Mouse (Mus musculus) forebrain, postnatal 0 days (tissue): ENCODE measurements around the gene Sytl4. TPM values are rescaled to one million over a fixed set of nuclear protein-coding genes. Genes with fewer than 3 reads are reported as not detected.

Experiments used
- ATAC-seq: fragments of 200-750 bp; cut with Nextera tagmentation; 2 replicates; pipeline ENCODE4 v1.8.0; 2017; ENCODE audit warnings: mild to moderate bottlenecking, moderate library complexity
- DNase-seq: peaks from one replicate; pipeline ENCODE4 v3.0.0-alpha.2; 2015
- H3K27ac ChIP-seq: fragments of 300-500 bp; sonication (generic); 2 replicates; pipeline ENCODE4 v1.5.1; 2014; ENCODE audit warnings: low read depth, mild to moderate bottlenecking, antibody characterized with exemption, low read length, moderate library complexity, mixed read lengths
- H3K27me3 ChIP-seq: fragments of 300-500 bp; sonication (generic); 2 replicates; pipeline ENCODE4 v1.6.1; 2014; ENCODE audit warnings: mild to moderate bottlenecking, low read length, mixed read lengths; ENCODE audit not compliant: insufficient read depth
- H3K36me3 ChIP-seq: fragments of 300-500 bp; sonication (generic); 2 replicates; pipeline ENCODE4 v1.6.1; 2014; ENCODE audit warnings: mild to moderate bottlenecking, moderate library complexity; ENCODE audit not compliant: insufficient read depth
- H3K4me1 ChIP-seq: fragments of 300-500 bp; sonication (generic); 2 replicates; pipeline ENCODE4 v1.6.1; 2014; ENCODE audit warnings: antibody characterized with exemption; ENCODE audit not compliant: insufficient read depth
- H3K4me2 ChIP-seq: fragments of 300-500 bp; sonication (generic); 2 replicates; pipeline ENCODE4 v1.6.1; 2014; ENCODE audit warnings: low read depth, mild to moderate bottlenecking, moderate library complexity
- H3K4me3 ChIP-seq: fragments of 300-500 bp; sonication (generic); 2 replicates; pipeline ENCODE4 v1.5.1; 2014; ENCODE audit warnings: low read depth, low read length, mixed read lengths
- H3K9ac ChIP-seq: fragments of 300-500 bp; sonication (generic); 2 replicates; pipeline ENCODE4 v1.6.1; 2014; ENCODE audit warnings: mild to moderate bottlenecking
- H3K9me3 ChIP-seq: fragments of 300-500 bp; sonication (generic); 2 replicates; pipeline ENCODE4 v1.6.1; 2016; ENCODE audit warnings: low read length
- CTCF ChIP-seq: sonication (generic); IDR thresholded peaks from 2 replicates; pipeline ENCODE4 v1.5.1; 2016; ENCODE audit warnings: antibody characterized with exemption, control low read depth, low read depth
- WGBS: fragments of 180-500 bp; shearing (Covaris S2); extraction: QIAGEN DNeasy Blood & Tissue Kit; methylation state at CpG from one replicate; pipeline ENCODE4 v1.1.7; 2014; 5-methylcytosine and 5-hydroxymethylcytosine counted together
- polyA plus RNA-seq: library from polyadenylated mRNA; unstranded; fragments of >200 nt; fragmentation: Nextera tagmentation; extraction: Ambion mirVana; gene quantifications from 2 replicates; pipeline ENCODE4 v1.2.1, GENCODE M21; 2015
- total RNA-seq: library from RNA; depleted of rRNA; stranded (reverse); fragments of >200 nt; gene quantifications from 2 replicates; pipeline ENCODE4 v1.2.3, GENCODE M21; 2014

Sytl4 gene
- total and polyA plus RNA-seq, 2 experiments from 2014 or later = 0.41 to 0.86 TPM

DNA sequence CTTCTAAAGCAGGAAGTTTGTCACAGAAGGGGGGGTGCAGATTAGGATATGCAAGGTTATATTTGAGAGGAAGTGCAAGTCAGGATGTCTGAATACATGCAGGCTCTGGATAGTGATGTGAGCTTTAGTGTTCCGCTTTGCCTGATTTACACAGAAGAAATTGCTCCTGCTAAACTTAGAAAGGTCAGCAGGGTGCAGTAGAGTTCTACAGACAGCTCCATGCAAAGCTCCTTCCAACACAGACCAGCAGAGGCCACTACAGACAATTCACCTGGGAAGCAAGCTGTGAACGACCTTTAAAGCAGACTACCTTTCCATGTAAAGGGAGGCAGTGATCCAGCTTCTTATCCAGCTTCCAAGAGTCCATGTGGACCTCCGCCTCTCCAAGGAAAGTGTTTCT lies 34.2 kb downstream of the Sytl4 start:
- no peaks in the 10 kb centered on the region for H3K4me1 ChIP-seq
- H3K9me3 ChIP-seq = no peaks in the 10 kb centered on the region
- no peak overlapping the region for H3K27ac ChIP-seq
- DNase-seq (peak; percentile 78), ATAC-seq (peak; percentile 88)
- peak; percentile 85 for TF ChIP-seq CTCF
- H3K4me3 ChIP-seq = no peak overlapping the region
- no peaks in the 10 kb centered on the region for H3K36me3 ChIP-seq
- H3K9ac ChIP-seq = no peak overlapping the region
- no peaks in the 10 kb centered on the region for H3K27me3 ChIP-seq
- WGBS = 28% methylated on average over 3 of the region's 3 CpGs
- no peak overlapping the region for H3K4me2 ChIP-seq

DNA sequence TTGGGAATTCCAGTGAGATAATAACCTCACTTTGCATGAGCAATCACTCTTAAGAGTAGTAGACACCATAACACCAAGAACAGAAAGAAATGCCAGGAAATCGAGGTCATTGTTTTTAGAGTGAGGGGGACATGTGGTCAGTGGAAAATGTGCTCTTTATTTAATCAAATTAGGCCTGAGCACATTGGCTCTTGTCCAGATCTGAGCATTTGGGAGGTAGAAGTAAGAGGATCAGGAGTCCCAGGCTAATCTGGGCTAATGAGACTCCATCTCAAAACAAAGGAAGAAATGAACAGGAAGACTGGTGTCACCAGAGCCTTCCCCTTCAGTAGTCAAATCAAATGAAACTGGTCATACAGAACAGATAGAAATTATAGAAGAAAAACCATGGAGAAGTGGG lies 42.1 kb downstream of the Sytl4 start:
- Histone ChIP-seq H3K9ac (no peak overlapping the region), H3K36me3 (no peaks in the 10 kb centered on the region), H3K4me1 (no peaks in the 10 kb centered on the region), H3K27me3 (no peaks in the 10 kb centered on the region), H3K4me3 (no peak overlapping the region), H3K27ac (no peak overlapping the region), H3K9me3 (no peaks in the 10 kb centered on the region), H3K4me2 (no peak overlapping the region)
- ATAC-seq (no peak), DNase-seq (no peak)
- 32% methylated on average over 1 of the region's 1 CpGs for WGBS
- TF ChIP-seq CTCF = no peak

DNA sequence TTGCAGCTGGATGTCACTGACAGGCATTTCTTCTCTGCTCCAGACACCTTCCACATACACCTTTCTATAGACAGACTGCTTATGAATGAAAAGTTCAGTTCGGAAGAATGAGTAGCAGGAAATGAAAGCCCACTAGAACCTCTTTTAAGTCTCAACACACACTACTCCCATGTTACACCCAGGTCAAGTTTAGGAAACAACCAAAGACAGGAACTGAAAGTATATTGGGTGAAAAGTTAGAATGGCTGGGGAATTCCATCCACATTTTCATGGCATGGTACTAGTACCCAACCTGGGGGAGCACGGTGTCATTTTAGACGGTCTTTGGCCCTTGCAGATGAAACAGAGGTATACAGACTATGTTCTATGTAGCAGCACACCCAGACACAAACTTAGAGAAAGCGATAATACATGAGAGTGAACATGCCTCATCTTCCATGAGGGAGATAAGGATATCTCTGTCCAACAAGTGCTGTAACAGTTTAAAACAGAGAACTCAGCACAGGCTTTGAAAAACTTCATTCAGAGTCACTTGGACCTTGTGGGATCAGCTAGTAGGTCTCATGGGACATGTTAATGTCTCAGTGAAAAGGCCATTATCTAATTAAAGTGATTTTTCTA lies 44.9 kb downstream of the Sytl4 start:
- WGBS = 90% methylated on average over 4 of the region's 4 CpGs
- no peak for DNase-seq
- Histone ChIP-seq H3K36me3 (no peaks in the 10 kb centered on the region), H3K27ac (no peak overlapping the region), H3K4me3 (no peak overlapping the region), H3K9me3 (no peaks in the 10 kb centered on the region), H3K4me1 (no peaks in the 10 kb centered on the region), H3K27me3 (no peaks in the 10 kb centered on the region; the same call in 1 of the 2 replicates), H3K9ac (no peak overlapping the region), H3K4me2 (no peak overlapping the region)
- ATAC-seq = no peak
- no peak for TF ChIP-seq CTCF

DNA sequence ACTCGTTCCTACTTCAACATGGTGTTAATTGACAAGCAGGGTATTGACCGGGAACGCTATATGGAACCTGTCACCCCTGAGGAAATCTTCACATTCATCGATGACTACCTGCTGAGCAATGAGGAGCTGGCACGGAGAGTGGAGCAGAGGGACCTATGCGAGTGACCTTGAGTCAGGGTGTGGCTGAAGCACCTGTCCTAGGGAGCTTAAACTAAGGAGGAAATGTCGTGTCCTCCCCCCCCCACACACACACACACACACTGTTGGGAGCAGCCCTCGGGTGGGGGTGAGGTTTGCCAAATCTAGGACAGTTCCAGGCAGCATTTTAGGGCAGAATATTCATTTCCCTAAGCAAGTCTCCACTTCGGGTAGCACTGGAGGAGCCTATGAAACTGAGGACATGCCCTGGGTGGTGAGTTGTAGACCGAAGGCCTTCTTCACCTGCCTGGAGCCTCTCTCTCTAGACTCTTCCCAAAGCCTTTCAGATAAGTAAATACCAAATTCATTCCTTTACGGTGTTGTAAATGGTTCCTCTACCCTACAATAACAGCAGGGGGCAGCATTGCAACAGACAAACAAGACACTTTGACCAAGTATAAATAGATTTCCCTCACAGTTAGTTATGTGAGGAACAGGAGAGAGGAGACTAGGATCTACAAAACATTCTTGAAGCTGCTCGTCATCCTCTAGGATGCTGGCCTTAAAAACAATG lies 50.2 kb downstream of the Sytl4 start:
- H3K4me2 ChIP-seq = no peak overlapping the region
- ATAC-seq = no peak
- no peak overlapping the region for H3K27ac ChIP-seq
- no peak overlapping the region for H3K9ac ChIP-seq
- H3K36me3 ChIP-seq = no peaks in the 10 kb centered on the region
- no peak overlapping the region for H3K4me3 ChIP-seq
- DNase-seq = peak; percentile 48
- H3K9me3 ChIP-seq = no peaks in the 10 kb centered on the region
- no peaks in the 10 kb centered on the region for H3K4me1 ChIP-seq
- peak; percentile 64 for TF ChIP-seq CTCF
- H3K27me3 ChIP-seq = no peaks in the 10 kb centered on the region; the same call in 1 of the 2 replicates
- 57% methylated on average over 12 of the region's 12 CpGs for whole genome bisulfite sequencing

DNA sequence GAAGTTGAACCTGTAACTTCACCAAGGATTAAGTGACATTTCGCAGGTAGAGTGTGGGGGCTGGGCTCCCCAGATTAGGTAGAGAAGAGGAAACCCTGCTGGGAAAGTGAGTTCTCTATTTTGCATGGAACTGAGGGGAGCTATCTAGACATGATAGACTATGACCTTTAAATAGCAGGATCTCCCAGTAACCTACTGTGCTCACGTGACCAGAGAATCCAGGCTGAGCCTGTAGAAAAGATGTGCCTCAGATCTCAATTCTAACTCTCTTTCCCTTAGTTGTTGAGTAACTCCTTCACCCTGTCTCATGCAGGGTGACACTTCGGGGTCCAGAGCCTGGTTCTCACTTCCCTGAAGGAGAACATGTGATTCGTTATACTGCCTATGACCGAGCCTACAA lies 54.9 kb downstream of the Sytl4 start:
- Histone ChIP-seq H3K4me3 (no peak overlapping the region), H3K4me2 (no peak overlapping the region), H3K27me3 (no peaks in the 10 kb centered on the region), H3K9ac (no peak overlapping the region), H3K9me3 (no peaks in the 10 kb centered on the region), H3K36me3 (no peaks in the 10 kb centered on the region), H3K27ac (no peak overlapping the region), H3K4me1 (no peaks in the 10 kb centered on the region)
- WGBS = 78% methylated on average over 5 of the region's 5 CpGs
- DNase-seq = no peak
- no peak for TF ChIP-seq CTCF
- no peak for ATAC-seq

DNA sequence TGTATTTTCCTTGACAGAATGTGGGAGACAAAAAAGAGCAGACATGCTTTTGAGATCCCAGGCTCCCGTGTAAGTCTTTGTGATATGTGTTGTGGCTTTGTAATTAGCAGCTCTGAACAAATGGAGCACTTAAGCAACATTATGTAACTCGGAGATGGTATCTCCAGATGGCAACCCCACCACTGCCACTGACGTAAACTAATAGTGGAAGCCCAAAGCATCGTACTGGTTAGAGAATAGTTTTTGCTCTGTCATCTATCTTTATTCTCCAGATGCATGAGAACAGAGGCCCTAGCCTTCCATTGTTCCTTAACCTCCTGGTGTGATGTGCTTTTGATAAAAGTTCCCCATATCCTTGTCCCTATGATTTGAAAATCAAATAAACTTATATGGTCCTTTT lies 60.4 kb downstream of the Sytl4 start:
- DNase-seq (no peak), ATAC-seq (no peak)
- no peaks in the 10 kb centered on the region for H3K27me3 ChIP-seq
- no peak for TF ChIP-seq CTCF
- H3K4me2 ChIP-seq = no peak overlapping the region
- no peaks in the 10 kb centered on the region for H3K4me1 ChIP-seq
- 67% methylated on average over 4 of the region's 4 CpGs for WGBS
- no peaks in the 10 kb centered on the region for H3K9me3 ChIP-seq
- H3K36me3 ChIP-seq = no peaks in the 10 kb centered on the region
- H3K27ac ChIP-seq = no peak overlapping the region
- H3K9ac ChIP-seq = no peak overlapping the region
- H3K4me3 ChIP-seq = no peak overlapping the region

DNA sequence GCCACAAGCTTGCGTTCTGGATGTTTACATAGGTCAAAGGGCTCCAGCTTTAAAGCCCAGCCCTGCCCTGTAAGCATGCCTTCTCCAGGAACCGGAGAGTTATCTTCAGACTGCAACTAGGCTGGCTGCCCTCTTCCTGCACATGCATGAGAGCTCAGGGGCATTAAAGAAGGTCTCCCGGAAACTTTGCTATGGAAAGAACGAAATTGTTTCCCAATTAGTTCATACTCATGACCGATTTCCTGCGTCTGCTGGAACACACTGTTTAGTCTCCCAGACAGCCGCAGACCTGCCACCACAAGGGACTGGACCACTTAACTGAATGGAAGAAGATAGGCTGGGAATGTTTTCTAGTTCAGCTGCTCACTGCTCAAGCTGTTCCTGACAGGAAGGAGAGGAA lies 67.4 kb downstream of the Sytl4 start:
- Histone ChIP-seq H3K27ac (no peak overlapping the region), H3K4me2 (no peak overlapping the region), H3K27me3 (no peaks in the 10 kb centered on the region), H3K9me3 (no peaks in the 10 kb centered on the region), H3K4me3 (no peak overlapping the region), H3K9ac (no peak overlapping the region), H3K36me3 (no peaks in the 10 kb centered on the region), H3K4me1 (no peaks in the 10 kb centered on the region)
- ATAC-seq (no peak), DNase-seq (no peak)
- TF ChIP-seq CTCF = no peak
- WGBS = 74% methylated on average over 7 of the region's 7 CpGs
